In the genomic region with DNA sequence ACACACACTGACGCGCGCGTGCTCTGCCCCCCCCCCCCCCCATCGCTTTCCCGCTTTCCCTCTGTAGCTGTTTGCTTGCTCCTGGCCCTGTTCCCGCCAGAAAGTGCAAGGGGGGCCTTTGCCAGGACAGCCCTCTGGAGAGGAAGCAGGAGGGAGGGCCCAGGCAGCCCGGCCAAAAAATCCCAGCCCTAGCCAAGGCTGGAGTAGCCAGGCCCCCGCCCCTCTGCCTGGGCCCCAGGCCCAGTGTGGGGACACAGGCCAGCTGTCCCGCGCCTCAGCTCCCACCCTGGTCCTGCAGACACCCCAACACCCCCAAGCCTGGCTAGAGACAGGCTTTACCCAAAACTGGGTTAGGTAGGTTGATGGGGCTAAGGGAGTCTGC, we compare ENCODE assay signal across 9 mouse cellular contexts. TPM values are rescaled to one million over a fixed set of nuclear protein-coding genes. Genes with fewer than 3 reads are reported as not detected.
DNase-seq lines count a peak whose midpoint lies in the region; ATAC-seq and TF ChIP-seq lines count a peak whose summit lies in the region.
"Had no signal": no experiment of that assay in that cellular context is flagged by ENCODE, and none has a peak within 500 bp of the region (broad histone marks: within the 10 kb centered on the region; RNA-seq: fewer than 3 reads in every experiment).

No protein-coding gene starts in this region.

- peak overlapping the region; percentile 73 for H3K4me2 ChIP-seq in intestine, embryonic 16.5 days (ENCODE audit: low read depth, low read length)

- H3K9me3 ChIP-seq in intestine, embryonic 16.5 days (ENCODE audit: control insufficient read depth, low read length): no peaks in the 10 kb centered on the region

- no peak for TF ChIP-seq POLR2A in cortical plate, adult 2 months (IDR thresholded peaks at IDR 0.05; ENCODE audit: extremely low read depth, insufficient read depth, low read length)

- peak; percentile 22 to 69 for DNase-seq in adrenal gland, adult 18-20 months (ENCODE audit: low spot score in 2 of 2)
- peak; percentile 90 to 93 for DNase-seq in gastrocnemius, postnatal 4 days (ENCODE audit: low spot score in 2 of 2)
- peak; percentile 72 to 90 for DNase-seq in left cerebral cortex, postnatal 10 days (ENCODE audit: extremely low spot score in 1 of 2, low spot score in 2 of 2)
- peak; percentile 92 to 98 for DNase-seq in lung, postnatal 4 days
- DNase-seq in skeletal muscle tissue, adult 2 months (ENCODE audit: low read depth, low spot score): peak; percentile 86
- no peak for DNase-seq in B cell, adult 2 months

- intact Hi-C loops in left cerebral cortex, postnatal 10 days (cut with DNase I): loop anchor here (5.0 kb wide), 1 partner anchor 155 kb away; no protein-coding TSS in a partner anchor

- peak overlapping the region; percentile 75 for H3K9ac ChIP-seq in intestine, embryonic 16.5 days (ENCODE audit: low read depth, low read length)

- 0 out of 2 replicates have a peak overlapping the region, but pooled peaks have one; percentile 31 for H3K27ac ChIP-seq in cortical plate, adult 2 months (ENCODE audit: insufficient read depth, low read length)
- H3K27ac ChIP-seq in intestine, embryonic 16.5 days (ENCODE audit: low read length): peak overlapping the region; percentile 52; the same call in 1 of the 2 replicates

- H3K4me1 ChIP-seq in cortical plate, adult 2 months (ENCODE audit: control insufficient read depth, insufficient read depth, low read length): no peaks in the 10 kb centered on the region; the same call in none of the 2 replicates
- peaks cover 23% of the 10 kb centered on the region for H3K4me1 ChIP-seq in intestine, embryonic 16.5 days (ENCODE audit: control insufficient read depth, insufficient read depth, low read length)

- TF ChIP-seq CTCF in cortical plate, adult 2 months (IDR thresholded peaks at IDR 0.05; ENCODE audit: extremely low read depth, insufficient read depth, low read length): no peak

- ATAC-seq in intestine, embryonic 16.5 days: peak; percentile 80
- ATAC-seq: Patski had no signal

- 16% methylated on average over 7 of the region's 11 CpGs for WGBS in intestine, embryonic 16.5 days

- H3K36me3 ChIP-seq in intestine, embryonic 16.5 days (ENCODE audit: control insufficient read depth, insufficient read depth, low read length): no peaks in the 10 kb centered on the region

- no peaks in the 10 kb centered on the region for H3K27me3 ChIP-seq in intestine, embryonic 16.5 days (replicated peaks; ENCODE audit: control insufficient read depth, insufficient read depth, low read length)

- H3K4me3 ChIP-seq in cortical plate, adult 2 months (ENCODE audit: insufficient read depth, low read length): peak overlapping the region; percentile 34; the same call in 1 of the 2 replicates
- peak overlapping the region; percentile 55 for H3K4me3 ChIP-seq in intestine, embryonic 16.5 days (ENCODE audit: low read length)

RNA-seq across cellular contexts. Expression of a gene that starts 0.4 kb away (rescaled TPM):
- total RNA-seq in adrenal gland, adult 18-20 months (2021): 10 to 100 TPM in 1 of 2 experiments, 1 to 10 TPM in 1; 9.0 to 18.1 TPM
- polyA plus RNA-seq in cortical plate, adult 2 months (2012; rRNA removed): 11.1 and 11.6 TPM in 2 replicates
- 100 to 1,000 TPM; 334 to 400 TPM for total RNA-seq in gastrocnemius, postnatal 4 days (2021)
- 50.5 and 65.8 TPM in 2 replicates for polyA plus RNA-seq in intestine, embryonic 16.5 days (2015; fragmentation: Nextera tagmentation; extraction: Ambion mirVana)
- 10 to 100 TPM; 59.4 to 77.7 TPM for total RNA-seq in left cerebral cortex, postnatal 10 days (2021)
- polyA plus RNA-seq: Patski had no signal

RNA-seq across cellular contexts. Expression of a gene that starts 59.1 kb away (rescaled TPM):
- total RNA-seq in adrenal gland, adult 18-20 months (2021): 10 to 100 TPM; 20.2 to 21.9 TPM
- 49.9 and 53.1 TPM in 2 replicates for polyA plus RNA-seq in cortical plate, adult 2 months (2012; rRNA removed)
- 10 to 100 TPM; 15.2 to 18.6 TPM for total RNA-seq in gastrocnemius, postnatal 4 days (2021)
- polyA plus RNA-seq in intestine, embryonic 16.5 days (2015; fragmentation: Nextera tagmentation; extraction: Ambion mirVana): 3.4 and 3.8 TPM in 2 replicates
- total RNA-seq in left cerebral cortex, postnatal 10 days (2021): 10 to 100 TPM; 60.8 to 62.0 TPM

Comparison
In these comparisons a context has a peak if more than half of its experiments do, and no peak if none do; other contexts are left out.
1. DNase-seq: peak in adrenal gland, adult 18-20 months (2 of 2), gastrocnemius, postnatal 4 days (2 of 2), left cerebral cortex, postnatal 10 days (2 of 2), lung, postnatal 4 days (2 of 2) and skeletal muscle tissue, adult 2 months (single experiment); none in B cell, adult 2 months (0 of 2).
2. RNA of a gene that starts 0.4 kb away (total RNA-seq): 334 to 400 TPM in gastrocnemius, postnatal 4 days; 59.4 to 77.7 TPM in left cerebral cortex, postnatal 10 days and 9.0 to 18.1 TPM in adrenal gland, adult 18-20 months; every median in the first group is over 4 times any median in the second.